Mouse (Mus musculus): ENCODE measurements at regions not wholly inside any gene's neighbourhood (a gene's known extent, or its start where the extent isn't known, plus 50 kb on each side); places are given as distances from the start of the nearest gene placed in this dataset.

DNA sequence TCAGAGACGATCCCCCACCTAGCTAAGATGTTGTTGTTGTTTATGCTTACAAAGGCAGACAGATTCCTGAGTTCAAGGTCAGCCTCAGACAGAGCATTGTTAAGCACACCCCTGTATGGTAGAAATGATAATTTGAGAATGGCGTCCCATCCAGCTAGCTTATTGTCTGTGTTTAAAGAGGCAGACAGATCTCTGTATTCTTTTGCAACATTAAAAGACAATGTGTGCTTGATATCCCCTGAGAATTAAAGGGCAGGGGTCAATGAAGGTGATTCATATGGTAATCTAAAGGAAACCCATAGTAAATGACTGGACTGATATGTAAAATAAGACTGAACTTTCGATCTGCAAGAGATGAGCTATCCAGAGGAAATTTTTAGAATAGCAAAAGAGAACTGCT, 883.5 kb downstream of the Basp1 start:
- TF ChIP-seq CTCF (IDR thresholded peaks at IDR 0.05) = no peak

GRCm38 (mm10) chr15:24527379-24527778, 886.2 kb downstream of the Basp1 start:
- intact Hi-C loops (cut with DNase I) = loop anchor here (5.0 kb wide), 1 partner anchor 1040 kb away; no protein-coding TSS in a partner anchor
- Histone ChIP-seq H3K27ac (no peak overlapping the region), H3K4me3 (no peak overlapping the region)
- DNase-seq (ENCODE audit: extremely low spot score in 1 of 2, low spot score in 2 of 2) = no peak
- TF ChIP-seq CTCF (IDR thresholded peaks at IDR 0.05) = peak; percentile 49

More for the DNA sequence above, 883.5 kb downstream of the Basp1 start:
- no peak for DNase-seq (ENCODE audit: extremely low spot score in 1 of 2, low spot score in 2 of 2)
- Histone ChIP-seq H3K4me3 (no peak overlapping the region), H3K27ac (no peak overlapping the region)
- intact Hi-C loops (cut with DNase I) = no loop called here

DNA sequence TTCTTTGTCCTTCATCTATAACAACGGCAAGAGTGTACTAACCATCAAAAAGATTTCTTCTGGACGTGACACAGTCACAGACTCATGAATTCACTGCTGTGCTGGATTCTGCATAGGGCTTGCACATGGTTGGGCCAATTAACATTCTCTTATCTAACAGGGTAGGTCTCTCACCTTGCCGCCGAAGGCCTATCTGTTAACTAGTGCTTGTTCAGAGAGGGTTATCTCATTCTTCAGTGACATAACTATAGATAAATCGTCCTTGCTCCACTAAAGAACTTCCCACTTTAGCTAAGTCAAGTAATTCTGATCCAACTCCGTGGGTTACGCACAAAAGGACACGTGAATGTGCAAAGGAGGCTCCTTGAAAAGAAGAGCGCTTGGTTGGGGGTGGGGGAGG, 899.6 kb downstream of the Basp1 start:
- TF ChIP-seq CTCF (IDR thresholded peaks at IDR 0.05) = no peak
- DNase-seq (ENCODE audit: extremely low spot score in 1 of 2, low spot score in 2 of 2) = no peak
- no peak overlapping the region for H3K27ac ChIP-seq
- no peak overlapping the region for H3K4me3 ChIP-seq
- intact Hi-C loops (cut with DNase I) = no loop called here

GRCm38 (mm10) chr15:24501907-24502559, 911.5 kb downstream of the Basp1 start:
- DNase-seq (ENCODE audit: extremely low spot score in 1 of 2, low spot score in 2 of 2) = peak in 1 of 2 experiments; percentile 11
- Histone ChIP-seq H3K27ac (no peak overlapping the region), H3K4me3 (no peak overlapping the region)
- intact Hi-C loops (cut with DNase I) = no loop called here
- TF ChIP-seq CTCF (IDR thresholded peaks at IDR 0.05) = no peak

GRCm38 (mm10) chr15:24486235-24486634, 927.3 kb downstream of the Basp1 start:
- H3K4me3 ChIP-seq = no peak overlapping the region
- intact Hi-C loops (cut with DNase I) = no loop called here
- no peak overlapping the region for H3K27ac ChIP-seq
- TF ChIP-seq CTCF (IDR thresholded peaks at IDR 0.05) = no peak
- no peak for DNase-seq (ENCODE audit: extremely low spot score in 1 of 2, low spot score in 2 of 2)

DNA sequence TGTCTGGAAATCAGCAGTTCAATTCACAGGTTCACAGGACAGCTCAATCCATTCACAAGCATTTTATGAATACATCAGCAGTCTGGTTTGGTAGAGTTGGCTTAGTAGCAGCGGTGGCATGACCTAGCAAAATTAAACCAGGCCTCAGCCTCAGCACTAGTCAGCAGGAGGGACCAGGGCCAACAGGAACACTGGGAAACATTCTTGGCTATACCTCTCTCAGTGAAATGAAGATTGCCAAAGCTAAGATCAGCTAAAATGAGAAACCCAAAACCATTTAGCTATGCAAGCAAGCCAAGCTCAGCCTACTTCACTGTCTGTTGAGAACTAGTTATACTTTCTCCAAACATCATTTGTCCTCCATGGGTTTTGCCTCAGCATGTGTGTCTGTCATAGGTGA, 945.3 kb downstream of the Basp1 start:
- no peak for TF ChIP-seq CTCF (IDR thresholded peaks at IDR 0.05)
- Histone ChIP-seq H3K4me3 (no peak overlapping the region), H3K27ac (no peak overlapping the region)
- no peak for DNase-seq (ENCODE audit: extremely low spot score in 1 of 2, low spot score in 2 of 2)
- intact Hi-C loops (cut with DNase I) = no loop called here

DNA sequence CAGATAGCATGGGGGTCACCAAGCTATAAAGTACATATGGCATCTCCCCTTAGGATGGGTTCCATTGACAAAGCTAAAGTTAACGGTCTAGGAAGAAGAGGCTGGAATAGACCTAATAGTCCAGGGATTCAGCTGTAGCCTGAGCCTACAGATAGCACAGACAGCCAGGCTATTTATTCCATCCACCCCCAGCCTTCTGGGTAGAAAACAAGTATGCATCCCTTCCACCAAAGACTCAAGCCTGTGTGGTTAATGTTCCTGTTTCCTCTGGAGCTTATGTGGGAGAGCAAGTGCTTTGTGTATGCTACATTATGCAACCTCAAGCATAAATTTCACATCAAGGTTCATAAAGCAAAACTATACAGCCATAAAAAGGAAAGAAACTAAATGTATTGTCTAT, 955.8 kb downstream of the Basp1 start:
- H3K4me3 ChIP-seq = no peak overlapping the region
- no peak for TF ChIP-seq CTCF (IDR thresholded peaks at IDR 0.05)
- intact Hi-C loops (cut with DNase I) = no loop called here
- no peak overlapping the region for H3K27ac ChIP-seq
- DNase-seq (ENCODE audit: extremely low spot score in 1 of 2, low spot score in 2 of 2) = peak in 1 of 2 experiments; percentile 13

DNA sequence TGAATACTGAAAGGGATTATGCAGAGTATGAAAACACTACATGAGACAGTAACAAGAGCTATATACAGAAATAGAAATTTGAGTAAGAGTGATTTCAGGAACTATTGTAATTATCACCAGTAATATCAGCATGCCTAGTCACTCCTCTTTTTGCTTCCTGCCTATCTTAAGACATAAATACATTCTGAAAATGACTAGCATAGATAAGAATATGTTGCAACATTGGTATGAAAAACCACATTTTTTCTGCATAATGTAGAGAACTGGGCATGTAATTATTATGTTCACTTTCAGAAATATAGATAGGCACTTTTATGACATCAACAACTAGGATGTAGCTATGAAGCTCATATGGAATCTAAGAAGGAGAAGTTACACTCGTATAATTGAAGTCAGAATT, 980.5 kb downstream of the Basp1 start:
- no peak overlapping the region for H3K27ac ChIP-seq
- intact Hi-C loops (cut with DNase I) = no loop called here
- no peak for DNase-seq (ENCODE audit: extremely low spot score in 1 of 2, low spot score in 2 of 2)
- no peak overlapping the region for H3K4me3 ChIP-seq
- no peak for TF ChIP-seq CTCF (IDR thresholded peaks at IDR 0.05)

DNA sequence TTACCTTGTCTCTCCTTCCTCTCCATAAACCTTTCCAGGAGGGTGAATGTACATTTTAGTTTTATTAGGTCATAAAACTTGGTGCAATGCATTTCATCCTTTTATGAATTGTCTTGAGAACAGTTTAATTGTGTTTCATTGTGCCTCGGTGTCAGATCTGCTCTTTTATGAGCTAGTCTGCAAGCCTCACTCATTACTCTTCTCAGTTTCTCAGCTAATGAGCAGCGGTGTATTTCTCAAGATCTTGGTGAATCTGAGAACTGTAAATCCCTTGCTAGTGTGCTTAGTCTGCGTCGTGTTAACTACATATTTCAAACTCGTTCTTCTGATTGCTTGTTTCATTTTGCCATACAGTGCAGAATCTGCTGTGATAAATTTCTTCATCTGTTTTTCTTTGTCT, 984.4 kb downstream of the Basp1 start:
- Histone ChIP-seq H3K27ac (no peak overlapping the region), H3K4me3 (no peak overlapping the region)
- no peak for DNase-seq (ENCODE audit: extremely low spot score in 1 of 2, low spot score in 2 of 2)
- intact Hi-C loops (cut with DNase I) = no loop called here
- no peak for TF ChIP-seq CTCF (IDR thresholded peaks at IDR 0.05)

DNA sequence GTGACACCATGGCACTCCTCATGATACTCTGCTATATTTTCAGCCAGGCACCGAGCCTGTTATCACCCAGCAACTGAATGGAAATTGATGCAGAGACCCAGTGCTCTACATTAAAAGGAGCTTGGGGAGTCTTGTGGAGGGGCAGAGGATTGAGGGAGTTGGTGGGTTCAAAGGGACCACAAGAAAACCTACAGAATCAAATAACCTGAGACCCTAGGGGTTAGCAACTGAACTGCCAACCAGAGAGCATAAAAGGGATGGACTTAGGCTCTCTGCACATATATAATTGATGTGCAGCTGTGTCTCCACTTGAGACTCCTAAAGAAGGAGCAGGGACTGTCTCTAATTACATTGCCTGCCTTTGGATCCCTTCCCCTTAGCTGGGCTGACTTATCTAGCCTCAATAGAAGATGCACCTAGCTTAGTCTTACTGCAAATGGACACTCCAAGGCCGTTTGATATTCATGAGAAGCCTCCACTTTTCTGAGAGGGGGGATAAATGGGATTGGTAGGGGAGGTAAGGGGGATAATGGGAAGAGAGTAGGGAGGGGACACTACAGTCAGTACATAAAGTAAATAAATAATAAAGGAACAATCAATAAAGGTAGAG, 991.1 kb downstream of the Basp1 start:
- intact Hi-C loops (cut with DNase I) = no loop called here
- H3K4me3 ChIP-seq = no peak overlapping the region
- no peak for TF ChIP-seq CTCF (IDR thresholded peaks at IDR 0.05)
- no peak for DNase-seq (ENCODE audit: extremely low spot score in 1 of 2, low spot score in 2 of 2)
- no peak overlapping the region for H3K27ac ChIP-seq

- no peak for TF ChIP-seq CTCF (IDR thresholded peaks at IDR 0.05)
- no peak for DNase-seq (ENCODE audit: extremely low spot score in 1 of 2, low spot score in 2 of 2)
Measured at GRCm38 (mm10) chr15:24419736-24420135, 993.8 kb downstream of the Basp1 start.

DNA sequence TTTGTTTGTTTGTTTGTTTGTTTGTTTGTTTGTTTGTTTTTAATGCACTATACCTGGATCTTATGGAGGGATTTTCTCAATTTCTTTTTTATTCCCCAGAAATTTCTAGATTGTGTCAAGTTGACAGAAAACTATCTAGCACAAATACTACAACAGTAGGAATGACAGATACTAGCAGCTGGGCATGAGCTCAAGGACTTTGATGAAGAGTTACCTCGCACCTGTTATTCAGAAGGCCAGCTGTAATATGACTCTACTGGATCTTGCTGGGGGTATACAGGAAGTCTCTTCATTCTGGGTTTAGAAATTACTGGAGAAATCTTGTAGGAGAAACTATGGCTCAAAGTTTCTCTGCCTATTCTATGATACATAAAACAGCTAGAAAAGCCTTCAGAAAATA, 994.4 kb downstream of the Basp1 start:
- no peak for TF ChIP-seq CTCF (IDR thresholded peaks at IDR 0.05)
- Histone ChIP-seq H3K27ac (no peak overlapping the region), H3K4me3 (no peak overlapping the region)
- no peak for DNase-seq (ENCODE audit: extremely low spot score in 1 of 2, low spot score in 2 of 2)
- intact Hi-C loops (cut with DNase I) = no loop called here

More at GRCm38 (mm10) chr15:24419736-24420135, 993.8 kb downstream of the Basp1 start:
- H3K4me3 ChIP-seq = no peak overlapping the region
- no peak overlapping the region for H3K27ac ChIP-seq
- intact Hi-C loops (cut with DNase I) = no loop called here

DNA sequence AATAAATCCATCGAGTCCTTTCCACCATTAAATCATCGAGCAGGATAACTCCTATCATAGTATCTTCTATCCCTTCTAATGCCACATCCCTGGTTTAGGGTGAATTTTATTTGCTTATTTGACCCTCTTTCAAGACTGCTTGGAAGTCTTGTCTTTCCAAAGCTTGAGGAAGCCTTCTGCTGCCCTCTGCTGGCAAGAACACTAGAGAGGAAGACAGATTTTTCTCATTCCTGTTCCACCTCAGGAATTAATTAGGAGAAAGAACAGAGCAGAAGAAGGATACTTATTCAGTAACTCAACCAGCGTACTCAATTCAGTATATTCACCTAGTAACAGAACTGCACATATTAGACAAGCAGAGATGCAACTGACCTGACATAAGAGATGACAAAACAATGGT, 1005.9 kb downstream of the Basp1 start:
- peak; percentile 58 to 60 for DNase-seq (ENCODE audit: extremely low spot score in 1 of 2, low spot score in 2 of 2)
- no peak overlapping the region for H3K4me3 ChIP-seq
- intact Hi-C loops (cut with DNase I) = loop anchor here (2.0 to 5.0 kb wide), 2 partner anchors 921 to 1575 kb away; no protein-coding TSS in a partner anchor
- no peak overlapping the region for H3K27ac ChIP-seq
- peak; percentile 75 for TF ChIP-seq CTCF (IDR thresholded peaks at IDR 0.05)
